ENCODE assay signal across 9 mouse cellular contexts in the genomic region with DNA sequence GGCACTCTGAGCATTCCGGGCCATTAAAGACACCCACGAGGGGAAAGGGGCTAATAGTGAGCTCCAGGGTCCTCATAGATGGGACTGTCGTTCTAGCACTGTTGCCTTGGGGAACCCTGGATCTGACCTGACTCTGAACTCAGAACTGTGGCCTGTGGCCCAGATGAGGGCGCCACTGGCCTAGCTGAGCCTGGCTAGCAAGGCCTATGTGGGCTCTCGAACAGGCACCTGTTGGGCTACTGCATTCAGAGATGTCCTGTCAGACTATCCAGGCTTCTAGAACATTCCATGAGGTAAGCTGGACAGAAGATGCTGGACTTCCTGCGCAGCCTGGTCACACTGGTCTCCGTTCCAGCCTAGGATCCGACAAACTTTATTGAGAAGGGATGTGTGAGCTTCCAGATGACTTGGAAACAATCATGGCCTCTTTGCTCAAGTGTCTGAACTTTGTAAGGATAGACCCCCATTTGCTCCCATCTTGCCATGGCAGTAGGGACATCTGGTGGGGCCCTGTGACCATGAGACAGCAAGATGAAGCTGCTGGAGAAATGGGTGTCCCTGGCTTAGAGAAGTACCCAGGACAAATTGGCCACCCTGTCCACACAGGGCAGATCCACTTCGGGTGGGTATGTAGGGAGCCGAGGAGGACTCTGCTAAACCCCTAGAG. TPM values are rescaled to one million over a fixed set of nuclear protein-coding genes. Genes with fewer than 3 reads are reported as not detected.
DNase-seq lines count a peak whose midpoint lies in the region; ATAC-seq and TF ChIP-seq lines count a peak whose summit lies in the region.
"Had no signal": no experiment of that assay in that cellular context is flagged by ENCODE, and none has a peak within 500 bp of the region (broad histone marks: within the 10 kb centered on the region; RNA-seq: fewer than 3 reads in every experiment).

No protein-coding gene starts in this region.

- no peak overlapping the region; the same call in 1 of the 2 replicates for H3K4me3 ChIP-seq in embryonic facial prominence, embryonic 11.5 days (ENCODE audit: low read depth, low read length)
- H3K4me3 ChIP-seq in heart, postnatal 0 days (ENCODE audit: low read depth, low read length): peak overlapping the region; percentile 77

- in situ Hi-C loops in Patski (cut with MboI; ENCODE audit: low pct_unique_long_range_greater_than_20kb): no loop called here

- no peaks in the 10 kb centered on the region; the same call in none of the 2 replicates for H3K4me1 ChIP-seq in embryonic facial prominence, embryonic 11.5 days (ENCODE audit: control insufficient read depth, insufficient read depth, low read length)
- 0 out of 2 replicates have a peak, but pooled peaks cover 22% of the 10 kb centered on the region for H3K4me1 ChIP-seq in heart, postnatal 0 days (ENCODE audit: control insufficient read depth, insufficient read depth)

- H3K9me3 ChIP-seq in embryonic facial prominence, embryonic 11.5 days (replicated peaks; ENCODE audit: control insufficient read depth, low read length): no peaks in the 10 kb centered on the region
- H3K9me3 ChIP-seq in heart, postnatal 0 days (replicated peaks; ENCODE audit: control insufficient read depth, low read length): no peaks in the 10 kb centered on the region

- H3K27me3 ChIP-seq in Patski: no peaks in the 10 kb centered on the region
- no peaks in the 10 kb centered on the region for H3K27me3 ChIP-seq in embryonic facial prominence, embryonic 11.5 days (ENCODE audit: control insufficient read depth, insufficient read depth, low read length)
- H3K27me3 ChIP-seq in heart, postnatal 0 days (ENCODE audit: control insufficient read depth, insufficient read depth, low read length): no peaks in the 10 kb centered on the region

- POLR2A ChIA-PET in Patski (lab: Charles Lee): interaction anchor here (1.1 kb wide), 1 partner anchor 11 kb away, joined by 3 read pairs; no protein-coding TSS in a partner anchor

- no peak for TF ChIP-seq CTCF in Patski (IDR thresholded peaks at IDR 0.05)
- TF ChIP-seq CTCF in heart, postnatal 0 days (IDR thresholded peaks at IDR 0.05; ENCODE audit: low read depth): peak; percentile 32

- peak overlapping the region; percentile 78; the same call in 1 of the 2 replicates for H3K27ac ChIP-seq in embryonic facial prominence, embryonic 11.5 days (replicated peaks; ENCODE audit: low read depth, low read length)
- H3K27ac ChIP-seq in heart, postnatal 0 days (ENCODE audit: low read depth): peak overlapping the region; percentile 61

- 66% methylated on average over 10 of the region's 10 CpGs for WGBS in embryonic facial prominence, embryonic 11.5 days
- WGBS in heart, postnatal 0 days: 63% methylated on average over 10 of the region's 10 CpGs

- CTCF ChIA-PET in Patski (lab: Charles Lee): interaction anchor here (0.9 to 1.8 kb wide), 4 partner anchors 8 to 108 kb away, joined by 3 to 7 read pairs (median 5); no protein-coding TSS in a partner anchor

- no peak overlapping the region for H3K4me2 ChIP-seq in embryonic facial prominence, embryonic 11.5 days (ENCODE audit: low read depth, low read length)
- H3K4me2 ChIP-seq in heart, postnatal 0 days (ENCODE audit: low read depth, low read length): peak overlapping the region; percentile 94

- peak; percentile 16 to 24 for DNase-seq in CD8-positive naive resting alpha-beta T cell, adult 2 months (ENCODE audit: low read depth in 2 of 2, low spot score in 2 of 2)
- no peak for DNase-seq in Patski (ENCODE audit: low read depth, low spot score)
- peak; percentile 45 for DNase-seq in embryonic facial prominence, embryonic 11.5 days (ENCODE audit: low spot score)
- no peak for DNase-seq in heart, postnatal 0 days (ENCODE audit: low spot score)
- DNase-seq in kidney, postnatal 4 days: peak; percentile 57 to 75
- DNase-seq in right cerebral cortex, postnatal 4 days: peak; percentile 27
- DNase-seq in urinary bladder, adult 2 months (ENCODE audit: low spot score): no peak

- TF ChIP-seq EP300 in heart, postnatal 0 days (IDR thresholded peaks at IDR 0.05; ENCODE audit: low read depth): no peak

- peak; percentile 32 for ATAC-seq in Patski
- no peak for ATAC-seq in embryonic facial prominence, embryonic 11.5 days (replicated peaks; ENCODE audit: insufficient number of reproducible peaks, low FRiP score, low TSS enrichment, low read depth)
- peak; percentile 15; the same call in 1 of the 2 replicates for ATAC-seq in heart, postnatal 0 days (ENCODE audit: insufficient read depth, low read depth)
- peak; percentile 49 for ATAC-seq in megakaryocyte, adult 5-6 weeks (ENCODE audit: poor library complexity, severe bottlenecking)

- no peaks in the 10 kb centered on the region for H3K36me3 ChIP-seq in embryonic facial prominence, embryonic 11.5 days (replicated peaks; ENCODE audit: control insufficient read depth, insufficient read depth, low read depth, low read length)
- H3K36me3 ChIP-seq in heart, postnatal 0 days (replicated peaks; ENCODE audit: control insufficient read depth, insufficient read depth, low read length): no peaks in the 10 kb centered on the region

- no peak overlapping the region; the same call in 1 of the 2 replicates for H3K9ac ChIP-seq in embryonic facial prominence, embryonic 11.5 days (replicated peaks; ENCODE audit: low read length)
- H3K9ac ChIP-seq in heart, postnatal 0 days (replicated peaks; ENCODE audit: low read depth, low read length): 0 out of 2 replicates have a peak overlapping the region, but pooled peaks have one; percentile 70

RNA-seq across cellular contexts. Expression of a gene that starts 0.9 kb away (rescaled TPM):
- polyA plus RNA-seq in Patski (2021): 19.9 TPM
- polyA plus RNA-seq in embryonic facial prominence, embryonic 11.5 days (2014; fragmentation: Nextera tagmentation; extraction: Ambion mirVana): 8.3 and 10.2 TPM in 2 replicates
- 7.2 and 8.3 TPM in 2 replicates for total RNA-seq in heart, postnatal 0 days (2014; rRNA removed; ENCODE audit: low replicate concordance)
- polyA plus RNA-seq in heart, postnatal 0 days (2015; fragmentation: Nextera tagmentation; extraction: Ambion mirVana): 2.9 and 3.2 TPM in 2 replicates
- total RNA-seq in megakaryocyte, adult 5-6 weeks (2015): 9.9 and 13.9 TPM in 2 replicates
- total RNA-seq in megakaryocyte, adult 5-6 weeks (2017): 18.0 and 21.2 TPM in 2 replicates
- polyA plus RNA-seq in urinary bladder, adult 2 months (2012; rRNA removed): 18.2 and 20.4 TPM in 2 replicates

RNA-seq across cellular contexts. Expression of a gene that starts 19.0 kb away (rescaled TPM):
- polyA plus RNA-seq in Patski (2021): not detected
- not detected in 2 replicates for polyA plus RNA-seq in embryonic facial prominence, embryonic 11.5 days (2014; fragmentation: Nextera tagmentation; extraction: Ambion mirVana)
- total RNA-seq in heart, postnatal 0 days (2014; rRNA removed; ENCODE audit: low replicate concordance): not detected in 2 replicates
- not detected in 2 replicates for polyA plus RNA-seq in heart, postnatal 0 days (2015; fragmentation: Nextera tagmentation; extraction: Ambion mirVana)
- total RNA-seq in megakaryocyte, adult 5-6 weeks (2015): not detected in 2 replicates
- not detected in 2 replicates for total RNA-seq in megakaryocyte, adult 5-6 weeks (2017)
- not detected in 2 replicates for polyA plus RNA-seq in urinary bladder, adult 2 months (2012; rRNA removed)
- total RNA-seq: left cerebral cortex, postnatal 10 days had no signal

Comparison
In these comparisons a context has a peak if more than half of its experiments do, and no peak if none do; other contexts are left out.
1. DNase-seq: peak in CD8-positive naive resting alpha-beta T cell, adult 2 months (2 of 2), embryonic facial prominence, embryonic 11.5 days (single experiment), kidney, postnatal 4 days (2 of 2) and right cerebral cortex, postnatal 4 days (single experiment); none in Patski (single experiment), heart, postnatal 0 days (single experiment) and urinary bladder, adult 2 months (single experiment).